22 mouse cellular contexts compared by ENCODE assay signal in genomic region chr8:103763821-103764220, GRCm38 (mm10).
DNase-seq lines count a peak whose midpoint lies in the region; ATAC-seq lines count a peak whose summit lies in the region.
"Had no signal": no experiment of that assay in that cellular context is flagged by ENCODE, and none has a peak within 500 bp of the region (broad histone marks: within the 10 kb centered on the region; RNA-seq: fewer than 3 reads in every experiment).

No protein-coding gene starts in this region.

- no peak overlapping the region for H3K9ac ChIP-seq in neural tube, embryonic 15.5 days (replicated peaks)
- H3K9ac ChIP-seq: forebrain, postnatal 0 days; heart, embryonic 13.5 days; hindbrain, embryonic 12.5 days; hindbrain, embryonic 15.5 days had no signal

- no peak overlapping the region for H3K4me2 ChIP-seq in neural tube, embryonic 15.5 days
- H3K4me2 ChIP-seq: heart, embryonic 13.5 days; hindbrain, embryonic 12.5 days; hindbrain, embryonic 15.5 days had no signal

- no peak for ATAC-seq in neural tube, embryonic 15.5 days (ENCODE audit: low FRiP score)
- ATAC-seq: activated CD4-positive, CD25-positive, alpha-beta regulatory T cell, adult 4 months; CD4-positive, CD25-positive, alpha-beta regulatory T cell, adult 4 months; forebrain, embryonic 14.5 days; forebrain, postnatal 0 days; intestine, postnatal 0 days had no signal

- no peaks in the 10 kb centered on the region for H3K9me3 ChIP-seq in neural tube, embryonic 15.5 days (replicated peaks)
- H3K9me3 ChIP-seq: hindbrain, embryonic 12.5 days had no signal

- H3K27me3 ChIP-seq in neural tube, embryonic 15.5 days (replicated peaks): no peaks in the 10 kb centered on the region
- H3K27me3 ChIP-seq: heart, embryonic 13.5 days; hindbrain, embryonic 12.5 days; hindbrain, embryonic 15.5 days had no signal

- H3K27ac ChIP-seq in neural tube, embryonic 15.5 days (replicated peaks): no peak overlapping the region
- H3K27ac ChIP-seq: gastrocnemius, adult 2 months; heart, adult 2 months; heart, embryonic 10.5 days; heart, embryonic 13.5 days; hindbrain, embryonic 12.5 days; hindbrain, embryonic 15.5 days had no signal

- no peak overlapping the region for H3K4me3 ChIP-seq in neural tube, embryonic 15.5 days (replicated peaks)
- H3K4me3 ChIP-seq: gastrocnemius, adult 2 months; heart, adult 2 months; heart, embryonic 10.5 days; heart, embryonic 13.5 days; hindbrain, embryonic 12.5 days; hindbrain, embryonic 15.5 days had no signal

- WGBS in neural tube, embryonic 15.5 days: 78% methylated on average over 1 of the region's 1 CpGs

- no peaks in the 10 kb centered on the region for H3K4me1 ChIP-seq in neural tube, embryonic 15.5 days
- H3K4me1 ChIP-seq: heart, embryonic 10.5 days; heart, embryonic 13.5 days; hindbrain, embryonic 12.5 days; hindbrain, embryonic 15.5 days had no signal

- no peaks in the 10 kb centered on the region for H3K36me3 ChIP-seq in neural tube, embryonic 15.5 days
- H3K36me3 ChIP-seq: heart, embryonic 10.5 days; heart, embryonic 13.5 days; hindbrain, embryonic 12.5 days; hindbrain, embryonic 15.5 days had no signal

- peak; percentile 14 for DNase-seq in adrenal gland, adult 8-10 months
- DNase-seq in adrenal gland, adult 18-20 months (ENCODE audit: low spot score in 2 of 2): no peak
- DNase-seq in 3T3-L1 (ENCODE audit: low read depth, low spot score) (peak; percentile 65), adipocyte (ENCODE audit: low spot score) (no peak)
- peak; percentile 10 for DNase-seq in adrenal gland, postnatal 14 days
- DNase-seq: cerebellum, adult 18-20 months; cerebellum, adult 9-10 months; cerebellum, postnatal 14 days; forebrain, postnatal 0 days; gastrocnemius, adult 2 months; gastrocnemius, postnatal 25 days; heart, adult 2 months; kidney, adult 2 months had no signal

Comparison
In these comparisons a context has a peak if more than half of its experiments do, and no peak if none do; other contexts are left out.
1. DNase-seq: peak in adrenal gland, adult 8-10 months (single experiment), 3T3-L1 (single experiment) and adrenal gland, postnatal 14 days (single experiment); none in adrenal gland, adult 18-20 months (0 of 2) and adipocyte (single experiment).